Mouse (Mus musculus) 416B (cell line): ENCODE measurements around the gene Anxa1.

Experiments
- DNase-seq: peaks from one replicate; pipeline ENCODE4 v3.0.0; 2011; ENCODE audit warnings: low read depth

Gene Anxa1

DNA sequence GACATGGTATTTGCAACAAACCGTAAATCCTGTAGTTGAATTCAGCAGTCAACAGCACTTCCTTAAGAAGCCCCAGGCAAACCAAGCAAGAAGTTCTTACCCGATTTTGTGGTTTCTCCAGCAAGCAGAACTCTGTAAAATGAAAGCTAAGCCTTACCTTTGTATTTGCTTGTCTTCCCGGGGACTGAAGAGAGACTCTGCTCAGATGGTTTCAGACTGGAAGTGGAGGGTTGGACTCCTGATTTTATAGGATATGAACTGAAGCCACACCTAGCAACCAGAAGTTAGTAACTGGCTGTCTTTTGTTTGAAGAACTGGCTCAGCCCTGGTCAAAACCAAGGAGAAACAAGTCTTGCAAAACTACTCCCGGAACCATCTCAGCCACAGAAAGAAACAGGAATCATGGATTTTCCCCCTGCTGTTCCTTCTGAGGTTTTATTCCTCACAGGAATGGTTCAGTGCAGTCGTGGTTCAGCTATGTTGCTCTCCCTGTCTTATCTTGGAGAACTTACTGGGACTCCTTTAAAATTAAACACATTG is at the start of gene Anxa1:
Gene Anxa1 (minus strand): TSS at position 490 of the 540 bp plus-strand sequence.
- DNase-seq, result peak; percentile 90

DNA sequence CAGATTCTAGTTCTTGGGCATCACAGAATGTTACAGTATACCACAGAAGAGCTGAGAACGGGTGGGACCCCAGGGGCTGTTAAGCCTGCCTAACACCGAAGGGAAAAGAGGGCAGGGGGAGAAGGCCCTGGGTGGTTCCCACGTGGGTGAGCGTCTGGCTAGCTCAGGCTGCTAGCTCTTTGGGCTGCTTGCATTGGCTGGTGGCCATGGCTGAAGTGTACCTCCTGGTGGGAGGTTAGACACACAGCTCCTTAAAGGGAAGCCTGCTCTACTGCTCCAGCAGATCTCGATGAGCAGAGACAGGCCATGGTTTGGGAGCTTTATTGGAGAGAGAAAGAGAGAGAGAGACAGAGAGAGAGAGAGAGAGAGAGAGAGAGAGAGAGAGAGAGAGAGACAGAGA is 46.3 kb upstream of the Anxa1 start:
- peak; percentile 61 for DNase-seq

DNA sequence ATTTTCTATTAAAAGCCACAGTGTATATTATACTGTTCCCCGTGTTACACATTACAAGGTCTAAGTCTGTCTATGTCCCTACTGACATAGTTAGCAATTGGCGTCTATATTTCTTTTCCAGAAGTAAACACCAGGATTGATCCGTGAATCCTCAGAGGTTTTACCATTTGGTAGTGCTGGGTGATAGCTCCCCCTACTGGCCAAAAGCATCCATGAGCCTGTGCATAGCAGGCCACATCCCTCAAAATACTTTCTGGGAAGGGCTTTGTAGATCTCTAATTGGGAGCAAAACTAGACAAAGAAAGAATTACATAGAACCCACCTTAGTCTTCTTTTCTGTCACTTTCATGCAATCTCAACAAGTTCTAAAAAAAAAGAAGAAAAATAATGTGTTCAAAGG is 43.8 kb upstream of the Anxa1 start:
- peak; percentile 76 for DNase-seq

DNA sequence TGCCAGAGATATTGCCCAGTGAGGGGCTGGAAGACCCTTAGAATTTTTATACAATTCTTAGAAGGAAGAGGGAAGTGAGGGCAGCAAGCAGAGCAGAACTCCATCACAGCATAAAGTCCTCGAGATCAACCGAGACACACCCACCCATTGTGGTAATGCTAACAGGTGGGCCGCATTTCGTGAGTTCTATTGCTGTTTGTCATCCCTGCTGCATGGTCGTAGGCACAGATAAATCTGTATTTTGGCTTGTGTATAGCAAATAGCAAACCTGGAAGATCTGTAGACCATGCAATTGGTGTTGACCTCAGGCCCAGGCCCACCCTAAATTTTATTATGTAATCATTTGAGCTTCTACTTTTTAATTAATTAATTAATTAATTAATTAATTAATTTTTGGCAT is 43.2 kb upstream of the Anxa1 start:
- no peak for DNase-seq

DNA sequence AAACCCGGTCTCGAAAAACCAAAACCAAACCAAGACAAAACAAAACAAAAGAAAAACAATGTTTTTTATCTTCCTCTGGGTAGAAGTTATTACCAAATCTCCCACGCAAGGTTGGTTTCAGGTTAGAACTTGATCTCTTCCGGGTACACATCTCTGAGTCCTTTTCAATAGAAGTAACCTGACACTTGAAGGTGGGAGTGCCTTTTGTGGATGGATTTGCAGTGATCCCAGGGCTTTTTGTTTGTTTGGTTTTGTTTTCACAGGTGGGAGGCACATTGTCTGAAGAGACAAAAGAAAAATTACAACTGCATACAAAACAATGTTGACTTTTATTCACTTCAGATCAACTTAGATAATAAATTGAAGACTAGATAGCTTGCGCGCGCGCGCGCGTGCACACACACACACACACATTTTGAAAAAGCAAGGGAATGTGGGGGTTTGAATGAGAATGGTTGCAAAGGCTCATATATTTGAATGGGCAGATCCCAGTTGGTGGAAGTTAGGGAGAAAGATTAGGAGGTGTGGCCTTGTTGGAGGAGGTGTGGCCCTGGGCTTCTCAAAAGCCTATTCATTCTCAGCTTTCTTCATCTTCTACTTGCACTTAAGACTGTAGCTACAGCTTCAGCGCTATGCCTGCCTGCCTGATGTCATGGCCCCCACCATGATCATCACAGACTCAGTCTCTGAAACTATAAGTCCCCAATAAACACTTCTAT is 35.9 kb upstream of the Anxa1 start:
- DNase-seq, result no peak

DNA sequence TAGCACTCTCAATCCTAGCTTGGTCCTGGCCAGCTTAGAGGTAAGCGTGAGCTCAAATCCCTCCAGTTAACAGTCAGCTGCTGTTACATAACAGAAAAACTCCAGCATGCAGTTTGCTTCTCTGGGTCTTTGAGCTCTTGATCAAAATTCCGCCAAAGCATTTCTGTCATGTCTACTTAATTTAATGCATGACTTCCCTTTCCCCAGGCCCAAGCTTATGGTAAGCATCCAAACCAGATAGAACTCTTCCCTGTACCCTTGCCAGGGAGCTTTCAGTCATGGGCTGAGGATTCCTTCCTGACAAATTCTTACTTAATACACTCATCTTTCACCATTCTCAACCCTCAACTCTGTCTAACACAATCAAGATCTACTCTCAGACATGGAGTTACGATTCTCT is 20.5 kb upstream of the Anxa1 start:
- no peak for DNase-seq

DNA sequence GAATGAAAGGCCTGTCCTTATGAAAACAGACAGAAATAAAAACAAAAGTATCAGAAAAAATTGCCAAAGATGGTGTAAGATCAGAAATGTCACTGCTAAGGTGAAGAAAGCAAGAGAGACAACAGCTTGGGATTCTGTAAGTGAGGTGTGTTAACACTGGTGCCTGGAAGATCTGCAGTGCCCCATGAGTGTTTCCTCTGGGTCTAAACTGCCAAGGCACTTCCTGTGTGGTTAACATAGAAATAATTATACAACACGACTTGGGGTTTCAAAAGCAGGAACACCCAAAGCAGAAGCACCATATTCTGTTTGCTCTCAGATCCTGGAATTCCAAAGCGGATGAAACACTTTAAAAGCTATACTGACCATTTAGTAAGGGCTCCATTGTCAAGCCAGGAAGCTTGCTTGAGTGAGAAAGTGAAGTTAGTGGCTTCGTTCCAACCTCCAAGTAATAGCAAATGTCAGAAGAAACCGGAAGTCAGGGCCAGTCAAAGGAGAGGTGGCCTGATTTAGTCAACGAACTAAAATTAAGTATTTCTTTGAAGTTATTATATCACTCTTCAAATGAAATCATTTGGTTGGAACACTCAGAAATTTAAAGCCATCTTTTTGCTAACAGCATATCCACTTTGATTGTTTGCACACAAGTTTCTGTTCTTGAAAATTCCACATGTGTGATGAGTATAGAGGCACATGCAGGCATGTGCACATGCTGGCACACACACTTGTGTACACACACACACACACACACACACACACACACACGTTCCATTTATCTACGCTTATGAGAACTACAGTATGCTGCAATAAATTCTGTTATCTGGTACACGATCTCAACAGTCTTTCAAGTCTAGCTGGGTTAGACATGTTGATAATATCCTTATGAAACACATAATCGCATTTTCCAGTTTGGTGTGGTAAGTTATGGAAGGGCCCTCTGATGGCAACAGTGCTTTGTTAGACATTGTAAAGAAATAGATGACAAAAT is 19.1 kb upstream of the Anxa1 start:
- peak; percentile 90 for DNase-seq

DNA sequence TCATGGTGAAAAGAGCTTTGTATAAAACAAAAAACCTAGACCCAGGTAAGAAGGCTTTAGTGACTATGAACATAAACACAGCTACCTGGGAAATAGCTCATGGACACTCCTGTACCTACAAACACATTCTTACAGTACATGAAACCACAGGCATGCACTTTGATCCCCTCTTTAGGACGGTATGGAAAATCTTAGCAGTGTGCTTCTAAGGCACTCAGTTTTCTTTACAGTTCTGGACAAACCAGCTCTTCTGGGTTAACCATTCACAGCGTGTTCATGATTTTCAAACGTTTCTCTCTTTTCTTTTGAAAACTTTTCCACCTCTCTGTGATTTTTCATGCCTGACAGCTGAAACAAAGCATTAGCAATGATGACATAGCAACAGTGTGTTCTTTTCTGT is 15.7 kb upstream of the Anxa1 start:
- DNase-seq, result no peak

DNA sequence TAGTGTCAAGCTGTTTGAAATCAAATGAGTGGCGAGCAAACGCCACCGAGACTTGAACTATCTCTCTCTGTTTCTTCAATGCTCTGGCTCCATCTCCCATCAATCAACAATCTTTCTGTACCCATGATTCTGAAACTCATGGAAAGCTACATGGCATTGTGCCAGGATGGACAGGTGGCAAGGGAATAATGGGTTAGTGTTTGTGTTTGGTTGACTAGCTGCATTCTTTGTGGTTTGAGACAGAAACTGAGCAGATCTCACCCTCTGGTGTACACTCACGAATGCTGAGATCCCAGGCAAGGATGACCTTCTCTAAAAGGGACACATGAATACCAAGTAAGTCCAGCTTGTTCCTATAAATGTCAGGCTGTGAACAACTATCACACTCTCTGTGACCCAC is 14.3 kb upstream of the Anxa1 start:
- DNase-seq, result no peak

DNA sequence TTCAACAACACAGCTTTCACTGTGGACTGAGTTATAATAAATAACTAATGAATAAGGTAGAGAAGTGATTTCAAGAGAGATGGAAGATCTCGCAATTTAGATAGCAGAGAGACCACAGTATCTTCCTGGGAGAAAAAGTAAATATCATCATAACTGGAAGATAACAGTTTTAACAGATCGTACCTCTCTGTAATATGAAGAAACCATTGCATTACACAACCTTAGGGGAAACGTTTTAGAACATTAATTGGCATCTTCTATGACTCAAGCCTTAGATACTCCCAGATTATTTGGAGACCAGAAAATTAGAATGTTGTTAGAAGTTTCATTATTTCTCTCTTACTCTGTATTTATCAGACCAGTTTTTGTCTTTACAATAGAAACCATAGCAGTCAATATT is 13.0 kb upstream of the Anxa1 start:
- peak; percentile 44 for DNase-seq

DNA sequence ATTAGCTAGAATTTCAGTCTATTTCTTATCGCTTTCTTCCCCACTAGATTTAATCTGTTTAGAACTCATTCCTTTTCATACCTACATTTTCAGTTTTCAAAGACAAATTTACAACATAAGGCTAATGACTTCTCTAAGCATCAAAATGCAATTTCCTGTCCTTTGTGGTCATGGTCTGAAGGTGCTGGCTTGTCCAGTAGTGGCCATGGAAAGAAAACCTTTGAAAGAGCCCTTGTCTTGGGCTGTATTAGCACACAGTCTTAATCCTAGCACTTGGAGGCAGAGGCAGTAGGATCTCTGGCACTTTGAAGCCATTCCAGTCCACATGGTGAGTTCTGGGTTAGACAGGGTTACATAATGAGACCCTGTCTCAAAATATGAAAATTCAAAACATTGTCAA is 12.5 kb upstream of the Anxa1 start:
- DNase-seq, result no peak

DNA sequence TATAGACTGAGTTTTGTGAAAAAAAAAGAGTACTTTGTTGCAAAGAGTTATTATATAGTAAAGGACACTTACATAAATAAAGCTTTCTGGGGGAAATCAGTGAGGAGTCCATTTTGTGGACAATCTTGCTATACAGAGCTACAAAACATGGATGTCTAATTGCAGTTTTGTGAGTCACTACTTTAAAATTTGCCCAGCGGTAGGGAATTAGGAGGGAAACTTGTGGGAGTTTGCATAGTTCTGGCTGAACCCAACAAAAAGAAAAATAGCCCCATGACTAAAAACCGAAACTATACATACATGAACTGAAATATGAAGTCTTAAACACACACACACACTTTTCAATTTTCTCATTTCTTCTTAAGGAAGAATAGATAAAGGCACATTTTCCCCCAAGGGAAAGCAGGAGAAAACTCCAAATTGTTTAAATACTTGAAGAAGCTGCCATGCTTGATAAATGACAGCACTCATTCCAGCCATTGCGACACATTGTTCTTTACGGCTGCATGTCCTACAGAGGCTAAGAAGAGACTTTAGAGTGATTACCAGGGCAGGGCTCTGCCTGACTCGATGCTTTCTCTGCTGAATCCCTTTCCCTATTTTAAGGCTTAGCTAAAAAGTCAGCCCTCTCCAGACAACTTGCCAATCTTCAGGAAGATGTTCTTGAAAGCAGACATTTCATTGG is 11.9 kb upstream of the Anxa1 start:
- DNase-seq, result peak; percentile 35

DNA sequence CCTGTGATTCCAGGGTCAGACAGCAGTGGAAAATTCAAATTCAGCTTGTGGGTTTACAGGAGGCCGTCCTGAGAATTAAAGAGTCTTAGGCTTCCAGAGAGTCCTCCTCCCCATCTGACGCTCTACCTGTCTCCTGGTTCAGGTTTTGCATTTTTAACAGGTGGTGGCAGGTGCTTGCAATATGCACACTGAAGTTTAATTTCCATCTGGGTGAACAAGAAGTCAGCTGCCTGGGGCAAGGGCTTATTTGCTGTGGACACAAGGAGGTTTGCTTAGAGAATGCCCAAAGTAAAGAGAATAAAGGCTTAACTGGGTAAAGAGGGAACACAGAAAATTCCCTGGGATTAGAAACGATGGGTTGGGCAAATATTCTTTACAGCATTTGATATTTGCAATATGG is 11.2 kb upstream of the Anxa1 start:
- DNase-seq, result no peak

DNA sequence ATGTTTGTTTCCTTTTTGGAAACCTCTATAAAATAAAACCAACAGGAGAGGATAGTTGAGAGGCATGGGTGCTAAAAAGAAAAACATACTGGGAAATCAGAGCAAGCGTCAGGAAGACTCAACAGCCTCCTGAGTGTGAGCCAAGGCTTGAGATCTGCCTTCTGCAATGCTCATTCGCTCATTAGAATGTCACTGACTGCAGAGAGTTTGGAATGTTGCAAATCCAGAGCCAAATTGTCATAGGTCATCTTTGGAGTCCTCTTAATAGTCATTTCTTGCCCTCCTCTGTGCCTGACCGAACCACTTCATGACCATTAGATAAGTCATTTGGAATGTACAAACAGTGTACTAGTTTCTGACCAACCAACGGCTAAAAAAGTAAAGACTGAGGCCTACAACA is 8.4 kb upstream of the Anxa1 start:
- DNase-seq, result no peak

DNA sequence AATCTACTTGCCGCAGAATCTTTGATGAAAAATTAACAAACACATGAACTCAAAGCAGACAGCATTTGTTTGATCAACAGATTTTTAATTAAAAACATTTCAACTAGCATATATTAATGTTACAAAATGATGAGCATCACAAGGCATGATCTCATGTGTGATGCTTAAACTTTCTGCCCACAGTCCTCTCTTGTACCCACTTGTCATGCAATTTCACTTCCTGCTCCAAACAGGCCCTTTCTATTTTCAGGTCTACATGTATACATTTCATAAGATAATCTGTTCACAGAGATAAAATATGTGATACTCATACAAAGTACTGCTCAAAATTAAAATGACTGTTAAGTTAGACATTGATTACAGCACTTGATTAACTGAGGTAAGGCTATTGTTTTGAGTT is 6.3 kb upstream of the Anxa1 start:
- no peak for DNase-seq

DNA sequence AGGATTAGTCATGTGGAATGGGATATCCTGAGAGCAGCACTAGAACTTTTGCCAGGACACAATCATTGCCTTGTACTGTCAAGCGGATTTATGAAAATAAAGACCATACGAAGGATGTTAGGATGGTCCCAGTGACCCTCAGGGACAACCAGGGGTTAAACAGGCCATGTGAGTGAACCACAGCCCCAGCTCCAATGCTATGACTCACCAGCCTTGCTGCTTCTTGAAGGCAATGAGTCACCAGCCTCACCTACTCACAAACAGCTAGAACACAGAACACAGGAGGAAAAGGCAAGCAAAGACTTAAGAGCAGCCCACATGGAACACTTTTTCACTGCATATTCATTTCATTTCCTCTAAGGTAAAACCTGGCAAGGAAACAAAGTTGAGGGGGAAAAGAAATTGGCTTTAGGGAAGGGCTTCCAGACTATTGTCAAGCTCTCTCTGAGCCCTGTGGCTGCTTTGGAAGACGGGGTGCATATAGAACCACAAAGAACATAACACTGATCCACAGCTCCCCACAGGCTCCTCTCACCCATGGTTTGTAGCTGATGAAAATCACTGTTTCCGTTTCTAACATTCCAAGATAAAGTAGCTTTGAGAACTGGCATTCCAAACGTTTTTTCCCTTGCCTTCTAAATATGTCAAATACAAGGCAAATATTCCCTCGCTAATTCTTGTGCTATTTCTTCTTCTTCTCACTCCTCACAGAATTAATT is 3.0 kb upstream of the Anxa1 start:
- peak; percentile 94 for DNase-seq

DNA sequence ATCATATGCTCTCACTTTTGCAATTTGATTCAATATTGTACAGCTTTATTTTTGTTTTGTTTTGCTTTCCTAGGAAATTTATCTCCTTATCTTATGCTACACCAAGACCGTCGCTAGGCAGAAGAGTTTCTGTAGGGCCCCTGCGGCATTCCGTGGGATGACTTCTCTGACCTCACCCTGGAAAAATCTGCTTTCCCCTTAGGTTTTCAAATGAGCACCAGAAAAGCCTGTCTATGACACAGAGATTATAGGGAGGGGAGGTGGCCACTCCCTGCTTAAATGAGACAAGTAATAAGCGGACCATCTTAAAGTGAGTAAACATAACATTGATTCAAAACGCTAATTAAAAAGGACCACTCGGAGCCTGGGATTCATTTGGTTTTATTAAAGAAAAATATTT is 1.0 kb downstream of the Anxa1 start:
- DNase-seq, result peak; percentile 44

DNA sequence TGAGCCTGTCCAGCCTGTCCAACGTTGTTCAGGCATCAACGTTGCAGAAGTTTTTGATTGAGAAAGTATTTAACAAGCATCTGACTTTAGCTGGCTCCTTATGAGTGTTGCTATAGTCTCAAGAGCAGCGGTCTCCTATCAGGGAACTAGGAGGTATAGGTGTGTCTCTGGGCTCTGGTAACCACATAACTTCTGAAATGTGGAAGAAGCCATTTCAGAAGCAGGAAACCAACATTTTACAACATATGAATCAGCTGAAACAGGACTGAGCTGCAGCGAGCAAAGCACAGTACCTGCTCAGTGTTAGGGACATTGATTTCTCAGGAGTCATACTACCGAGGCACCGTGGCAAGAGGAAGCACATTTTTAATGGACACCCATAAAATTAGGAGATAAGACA is 1.5 kb downstream of the Anxa1 start:
- DNase-seq, result peak; percentile 67

DNA sequence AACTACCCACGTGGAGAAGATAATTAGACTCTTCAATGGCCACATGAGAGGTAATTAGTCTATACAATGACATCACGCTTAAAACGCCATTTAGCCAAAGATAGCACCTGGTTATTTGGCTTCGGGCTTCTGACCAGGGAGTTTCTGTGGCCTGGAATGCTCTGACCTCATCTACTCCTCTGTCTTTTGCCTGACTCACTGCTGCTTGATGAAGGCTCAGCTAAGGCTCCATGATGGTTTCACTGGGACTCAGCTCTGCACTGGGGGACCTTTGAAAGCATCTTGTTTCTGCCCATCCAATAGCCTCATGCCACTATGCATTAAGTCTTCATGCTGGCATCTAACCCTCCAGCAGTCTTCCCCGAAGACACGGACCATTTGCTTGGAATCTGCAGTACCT is 2.5 kb downstream of the Anxa1 start:
- no peak for DNase-seq

DNA sequence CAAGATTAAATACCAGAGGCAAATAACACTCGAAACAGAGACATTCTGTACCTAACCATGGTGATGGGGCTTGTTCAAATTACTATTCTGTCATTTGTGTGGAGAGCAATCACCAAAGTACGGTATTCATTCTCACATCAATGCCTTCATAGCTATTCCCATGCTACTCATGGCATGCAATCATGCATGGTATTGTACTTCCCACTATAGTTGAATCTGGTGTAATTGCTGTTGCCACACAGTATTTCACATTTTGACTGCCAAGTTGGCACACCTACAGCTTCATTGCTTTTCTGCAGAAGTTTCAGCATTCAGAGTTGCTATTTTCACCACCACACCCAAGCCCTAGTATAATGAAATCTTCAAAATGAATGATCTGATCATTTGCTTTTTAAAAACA is 4.4 kb downstream of the Anxa1 start:
- DNase-seq, result peak; percentile 43

DNA sequence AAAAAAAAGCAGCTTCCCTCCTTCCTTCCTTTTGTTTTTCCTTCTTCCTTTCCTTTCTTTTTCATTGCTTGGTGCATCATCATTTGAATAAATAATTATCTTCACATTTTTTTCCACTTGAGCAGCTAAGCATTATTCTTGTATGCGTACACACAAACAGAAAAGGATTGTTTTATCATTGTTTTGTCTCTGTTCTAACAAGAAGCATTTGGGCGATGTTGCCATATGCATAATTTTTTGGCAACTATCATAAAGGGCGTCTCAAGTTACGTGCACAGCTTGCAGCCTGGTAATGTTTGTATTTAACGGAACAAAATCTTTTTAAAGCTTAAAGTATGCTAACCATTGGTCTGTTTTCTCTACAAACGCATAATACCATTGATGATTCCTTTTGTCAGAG is 5.1 kb downstream of the Anxa1 start:
- no peak for DNase-seq
